Mouse (Mus musculus) MEL (cell line): ENCODE results near the gene Kcnb1. TPM values are rescaled to one million over a fixed set of nuclear protein-coding genes. Genes with fewer than 3 reads are reported as not detected.

Source experiments
- DNase-seq: peaks from one replicate; pipeline ENCODE4 v3.0.0; 2011; ENCODE audit warnings: low read depth, low spot score
- H3K27ac ChIP-seq: 2 replicates; pipeline ENCODE4 v1.5.1; 2012; ENCODE audit warnings: low read depth, mild to moderate bottlenecking, control low read depth, low read length, moderate library complexity; ENCODE audit not compliant: control insufficient read depth
- H3K27me3 ChIP-seq, 2 experiments: fragments of 150-350 bp in 1 of 2; sonication (generic) in 1 of 2; 2 replicates each; pipeline ENCODE4 v1.6.1; 2012; ENCODE audit warnings: low read length in 2 of 2, mild to moderate bottlenecking in 2 of 2, improper control_type of control experiment in 1 of 2, moderate library complexity in 1 of 2; ENCODE audit not compliant: insufficient read depth in 2 of 2, control insufficient read depth in 1 of 2
- H3K36me3 ChIP-seq, 2 experiments: 2 replicates each; pipeline ENCODE4 v1.6.1; 2012 to 2014; ENCODE audit warnings: low read length in 2 of 2, improper control_type of control experiment in 1 of 2, inconsistent platforms in 1 of 2, mild to moderate bottlenecking in 1 of 2; ENCODE audit not compliant: insufficient read depth in 2 of 2, control insufficient read depth in 1 of 2
- H3K4me1 ChIP-seq, 2 experiments: fragments of 150-350 bp in 1 of 2; sonication (generic) in 1 of 2; 2 replicates each; pipeline ENCODE4 v1.6.1; 2012; ENCODE audit warnings: low read length in 2 of 2, improper control_type of control experiment in 1 of 2, mild to moderate bottlenecking in 1 of 2; ENCODE audit not compliant: insufficient read depth in 2 of 2, control insufficient read depth in 1 of 2
- H3K4me3 ChIP-seq, 2 experiments: fragments of 150-350 bp in 1 of 2; sonication (generic) in 1 of 2; 2 replicates each; pipeline ENCODE4 v1.5.1; 2012; ENCODE audit warnings: low read depth in 2 of 2, low read length in 2 of 2, mild to moderate bottlenecking in 2 of 2, moderate library complexity in 2 of 2, control low read depth in 1 of 2, improper control_type of control experiment in 1 of 2; ENCODE audit not compliant: control insufficient read depth in 1 of 2, insufficient read depth in 1 of 2
- H3K79me2 ChIP-seq: 2 replicates; pipeline ENCODE4 v1.6.1; 2012; ENCODE audit warnings: mild to moderate bottlenecking, low read length, moderate library complexity; ENCODE audit not compliant: control insufficient read depth, poor library complexity, insufficient read depth
- H3K9ac ChIP-seq: 2 replicates; pipeline ENCODE4 v1.6.1; 2012; ENCODE audit warnings: low read depth, mild to moderate bottlenecking, control low read depth, low read length, moderate library complexity; ENCODE audit not compliant: control insufficient read depth, poor library complexity, severe bottlenecking
- H3K9me3 ChIP-seq: fragments of 150-350 bp; sonication (generic); replicated peaks from 2 replicates; pipeline ENCODE4 v1.6.1; 2012; ENCODE audit warnings: mild to moderate bottlenecking, low read length, improper control_type of control experiment, moderate library complexity; ENCODE audit not compliant: insufficient read depth
- BHLHE40 ChIP-seq: IDR thresholded peaks from 2 replicates; pipeline ENCODE4 v1.6.1; 2012; ENCODE audit warnings: low read depth, mild to moderate bottlenecking, inconsistent platforms, low read length, improper control_type of control experiment, borderline replicate concordance
- CHD1 ChIP-seq: IDR thresholded peaks from 2 replicates; pipeline ENCODE4 v1.6.1; 2012; ENCODE audit warnings: low read depth, mild to moderate bottlenecking, inconsistent platforms, low read length, improper control_type of control experiment
- ELF1 ChIP-seq: IDR thresholded peaks from 2 replicates; pipeline ENCODE4 v1.6.1; 2014; ENCODE audit warnings: low read depth, mild to moderate bottlenecking, inconsistent platforms, low read length, improper control_type of control experiment, moderate library complexity
- ETS1 ChIP-seq: IDR thresholded peaks from 2 replicates; pipeline ENCODE4 v1.6.1; 2012; ENCODE audit warnings: low read depth, mild to moderate bottlenecking, inconsistent platforms, low read length, improper control_type of control experiment, moderate library complexity
- GABPA ChIP-seq: IDR thresholded peaks from 2 replicates; pipeline ENCODE4 v1.6.1; 2012; ENCODE audit warnings: low read depth, mild to moderate bottlenecking, inconsistent platforms, low read length, improper control_type of control experiment, moderate library complexity
- HCFC1 ChIP-seq: IDR thresholded peaks from 2 replicates; pipeline ENCODE4 v1.6.1; 2012; ENCODE audit warnings: low read depth, mild to moderate bottlenecking, inconsistent platforms, low read length, improper control_type of control experiment, moderate library complexity
- JUND ChIP-seq: IDR thresholded peaks from 2 replicates; pipeline ENCODE4 v1.6.1; 2011; ENCODE audit warnings: low read depth, mild to moderate bottlenecking, improper control_type of control experiment, low read length
- KAT2A ChIP-seq: conservative IDR thresholded peaks from 2 replicates; pipeline ENCODE4 v1.6.1; 2012; ENCODE audit warnings: low read depth, low read length, improper control_type of control experiment, inconsistent platforms
- MAFK ChIP-seq: IDR thresholded peaks from 2 replicates; pipeline ENCODE4 v1.6.1; 2011; ENCODE audit warnings: low read depth, mild to moderate bottlenecking, low read length, improper control_type of control experiment, borderline replicate concordance
- MAX ChIP-seq: IDR thresholded peaks from 2 replicates; pipeline ENCODE4 v1.6.1; 2011; ENCODE audit warnings: low read length, improper control_type of control experiment
- MAZ ChIP-seq: IDR thresholded peaks from 2 replicates; pipeline ENCODE4 v1.6.1; 2012; ENCODE audit warnings: low read depth, mild to moderate bottlenecking, inconsistent platforms, low read length, improper control_type of control experiment
- MEF2A ChIP-seq: IDR thresholded peaks from 2 replicates; pipeline ENCODE4 v1.6.1; 2014; ENCODE audit warnings: low read depth, mild to moderate bottlenecking, inconsistent platforms, low read length, improper control_type of control experiment; ENCODE audit not compliant: poor library complexity, insufficient replicate concordance, severe bottlenecking; ENCODE audit errors: extremely low read depth
- MXI1 ChIP-seq: IDR thresholded peaks from 2 replicates; pipeline ENCODE4 v1.6.1; 2011; ENCODE audit warnings: mild to moderate bottlenecking, low read depth, low read length, improper control_type of control experiment
- MYB ChIP-seq: IDR thresholded peaks from 2 replicates; pipeline ENCODE4 v1.6.1; 2011; ENCODE audit warnings: mild to moderate bottlenecking, low read depth, low read length, improper control_type of control experiment
- POLR2A ChIP-seq, 2 experiments: IDR thresholded peaks; 2 replicates each; pipeline ENCODE4 v1.6.1; 2011 to 2012; ENCODE audit warnings: low read length in 2 of 2, mild to moderate bottlenecking in 2 of 2, control low read depth in 1 of 2, improper control_type of control experiment in 1 of 2, low read depth in 1 of 2, moderate library complexity in 1 of 2; ENCODE audit not compliant: control insufficient read depth in 1 of 2, insufficient read depth in 1 of 2, poor library complexity in 1 of 2
- POLR2AphosphoS2 ChIP-seq: IDR thresholded peaks from 2 replicates; pipeline ENCODE4 v1.6.1; 2011; ENCODE audit warnings: low read length, improper control_type of control experiment
- POLR2AphosphoS5 ChIP-seq: IDR thresholded peaks from 2 replicates; pipeline ENCODE4 v1.6.1; 2012; ENCODE audit warnings: low read depth, borderline replicate concordance, mild to moderate bottlenecking, inconsistent platforms, low read length, moderate library complexity, mixed read lengths
- RAD21 ChIP-seq: IDR thresholded peaks from 2 replicates; pipeline ENCODE4 v1.6.1; 2011; ENCODE audit warnings: mild to moderate bottlenecking, low read depth, low read length, improper control_type of control experiment
- RCOR1 ChIP-seq: IDR thresholded peaks from 2 replicates; pipeline ENCODE4 v1.6.1; 2012; ENCODE audit warnings: low read depth, mild to moderate bottlenecking, inconsistent platforms, low read length, improper control_type of control experiment
- SIN3A ChIP-seq: IDR thresholded peaks from 2 replicates; pipeline ENCODE4 v1.6.1; 2012; ENCODE audit warnings: low read length, improper control_type of control experiment, inconsistent platforms
- SMC3 ChIP-seq: IDR thresholded peaks from 2 replicates; pipeline ENCODE4 v1.6.1; 2011; ENCODE audit warnings: low read depth, low read length, improper control_type of control experiment
- TAL1 ChIP-seq: IDR thresholded peaks from 2 replicates; pipeline ENCODE4 v1.6.1; 2012; ENCODE audit warnings: mild to moderate bottlenecking, inconsistent platforms, low read length, moderate library complexity, mixed read lengths
- TBP ChIP-seq: IDR thresholded peaks from 2 replicates; pipeline ENCODE4 v1.8.0; 2011; ENCODE audit warnings: low read depth, low read length, improper control_type of control experiment
- TCF12 ChIP-seq: IDR thresholded peaks from 2 replicates; pipeline ENCODE4 v1.6.1; 2014; ENCODE audit warnings: low read depth, mild to moderate bottlenecking, inconsistent platforms, low read length, improper control_type of control experiment, moderate library complexity
- UBTF ChIP-seq: IDR thresholded peaks from 2 replicates; pipeline ENCODE4 v1.6.1; 2012; ENCODE audit warnings: low read depth, mild to moderate bottlenecking, inconsistent platforms, low read length, improper control_type of control experiment, moderate library complexity, borderline replicate concordance; ENCODE audit not compliant: insufficient read depth
- USF1 ChIP-seq: IDR thresholded peaks from 2 replicates; pipeline ENCODE4 v1.6.1; 2014; ENCODE audit warnings: low read depth, mild to moderate bottlenecking, inconsistent platforms, low read length, improper control_type of control experiment, moderate library complexity
- USF2 ChIP-seq, 2 experiments: IDR thresholded peaks; 2 replicates each; pipeline ENCODE4 v1.6.1; 2011 to 2012; ENCODE audit warnings: improper control_type of control experiment in 2 of 2, low read length in 2 of 2, borderline replicate concordance in 1 of 2, inconsistent platforms in 1 of 2, low read depth in 1 of 2, mild to moderate bottlenecking in 1 of 2; ENCODE audit not compliant: insufficient read depth in 1 of 2
- ZKSCAN1 ChIP-seq: IDR thresholded peaks from 2 replicates; pipeline ENCODE4 v1.6.1; 2012; ENCODE audit warnings: low read depth, mild to moderate bottlenecking, inconsistent platforms, low read length, improper control_type of control experiment, moderate library complexity
- ZMIZ1 ChIP-seq: IDR thresholded peaks from 2 replicates; pipeline ENCODE4 v1.6.1; 2012; ENCODE audit warnings: low read depth, mild to moderate bottlenecking, inconsistent platforms, low read length, improper control_type of control experiment, moderate library complexity
- polyA plus RNA-seq, 2 experiments: library from polyadenylated mRNA; stranded (reverse) in 1 of 2; unstranded in 1 of 2; fragments of >175 nt in 1 of 2; fragments of >200 nt in 1 of 2; gene quantifications; 2 replicates each; pipeline versions ENCODE4 v1.2.1 to v1.2.4; 2012; ENCODE audit warnings: low replicate concordance in 2 of 2, low read depth in 1 of 2; ENCODE audit not compliant: insufficient read length in 2 of 2, insufficient read depth in 1 of 2, missing spikeins in 1 of 2
- total RNA-seq: library from RNA; depleted of rRNA; stranded (reverse); fragments of 300-350 nt; gene quantifications from 2 replicates; pipeline ENCODE4 v1.2.3, GENCODE M21; 2012

Gene Kcnb1
- total and polyA plus RNA-seq, 3 experiments: 0.39 to 3.6 TPM; not detected in 1

DNA sequence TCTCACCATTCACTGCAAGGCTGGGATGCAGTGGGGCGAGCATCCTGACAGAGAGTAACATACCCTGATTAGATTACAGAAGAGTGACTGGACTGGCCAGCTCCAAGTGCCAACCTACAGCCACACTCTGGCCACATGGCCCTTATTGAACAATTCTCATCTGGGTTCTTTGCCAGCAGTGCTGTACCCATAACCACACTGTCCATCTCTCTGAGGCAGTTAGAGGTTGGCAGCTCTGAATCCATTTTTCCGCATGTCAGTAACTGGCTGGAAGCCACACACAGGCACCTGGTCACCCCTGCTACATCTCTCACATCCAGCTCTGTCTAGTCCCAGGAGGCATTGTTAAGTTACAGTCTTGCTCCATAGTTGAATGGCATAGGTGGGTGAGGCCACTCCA lies 46.0 kb downstream of the Kcnb1 start (continued):
- TF ChIP-seq SIN3A: no peak
- no peak for TF ChIP-seq MXI1
- TF ChIP-seq TBP: no peak
- TF ChIP-seq MYB: no peak
- TF ChIP-seq, all 39 proteins: peak for 0

DNA sequence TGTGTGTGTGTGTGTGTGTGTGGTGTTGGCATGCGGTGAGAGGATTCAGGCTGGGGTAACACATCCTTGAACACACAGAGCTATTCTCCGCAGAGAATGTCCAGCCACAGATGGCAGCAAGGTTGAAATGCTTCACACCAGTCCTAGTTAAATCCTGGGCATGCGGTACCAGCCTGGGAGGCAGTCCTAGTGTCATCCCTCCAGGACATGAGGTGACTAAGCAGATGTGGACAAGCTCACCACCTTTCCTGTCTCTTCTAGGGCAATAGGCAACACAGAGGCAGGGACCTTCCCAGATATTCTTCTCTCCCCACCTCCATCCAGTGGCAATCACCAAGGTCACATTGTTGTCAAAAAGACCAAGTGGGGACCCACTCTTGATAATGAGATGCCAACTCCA lies 47.7 kb downstream of the Kcnb1 start:
- H3K27me3 ChIP-seq: no peaks in the 10 kb centered on the region
- peaks cover 0 to 9% of the 10 kb centered on the region in 2 experiments; a peak in 2 of 4 replicates for H3K36me3 ChIP-seq
- no peaks in the 10 kb centered on the region for H3K79me2 ChIP-seq
- DNase-seq: no peak
- H3K9ac ChIP-seq: no peak overlapping the region
- H3K9me3 ChIP-seq: no peaks in the 10 kb centered on the region
- peaks cover 3 to 28% of the 10 kb centered on the region in 2 experiments for H3K4me1 ChIP-seq
- peak overlapping the region; percentile 50 for H3K27ac ChIP-seq
- TF ChIP-seq UBTF: no peak
- no peak for TF ChIP-seq MYB
- TF ChIP-seq RAD21: no peak
- H3K4me3 ChIP-seq: no peak overlapping the region

- H3K27ac ChIP-seq: peak overlapping the region; percentile 50
- H3K4me3 ChIP-seq: no peak overlapping the region
- no peaks in the 10 kb centered on the region for H3K9me3 ChIP-seq
- no peaks in the 10 kb centered on the region for H3K27me3 ChIP-seq
- H3K79me2 ChIP-seq: no peaks in the 10 kb centered on the region
- peaks cover 0 to 9% of the 10 kb centered on the region in 2 experiments; a peak in 2 of 4 replicates for H3K36me3 ChIP-seq
- H3K4me1 ChIP-seq: peaks cover 3 to 28% of the 10 kb centered on the region in 2 experiments
- no peak overlapping the region for H3K9ac ChIP-seq
- DNase-seq: peak; percentile 90
- TF ChIP-seq TAL1 (peak; percentile 98), KAT2A (no peak), SMC3 (no peak), SIN3A (peak; percentile 70; the same call in 1 of the 2 replicates), USF2 (IDR thresholded peaks at IDR 0.05; ENCODE audit: borderline replicate concordance in 1 of 2, insufficient read depth in 1 of 2, low read depth in 1 of 2, low read length in 2 of 2) (no peak), RCOR1 (peak; percentile 95), TCF12 (peak; percentile 100), ELF1 (0 out of 2 replicates have a peak, but pooled peaks have one; percentile 19), MAZ (peak; percentile 82), GABPA (no peak), MEF2A (peak; percentile 40; the same call in 1 of the 2 replicates), UBTF (no peak), POLR2AphosphoS5 (no peak), MAFK (no peak), USF1 (no peak), MYB (peak; percentile 56), JUND (no peak), POLR2AphosphoS2 (no peak), CHD1 (no peak), MAX (peak; percentile 25; the same call in 1 of the 2 replicates), MXI1 (no peak), HCFC1 (peak; percentile 42), ZMIZ1 (no peak), BHLHE40 (peak; percentile 53; the same call in 1 of the 2 replicates), POLR2A (IDR thresholded peaks at IDR 0.05; ENCODE audit: control insufficient read depth in 1 of 2, insufficient read depth in 1 of 2, low read depth in 1 of 2, low read length in 2 of 2, poor library complexity in 1 of 2) (no peak), ETS1 (peak; percentile 92), ZKSCAN1 (no peak)
Observed at GRCm38 (mm10) chr2:167141810-167142209, 48.1 kb downstream of the Kcnb1 start.
